Mouse (Mus musculus) MEL (cell line): ENCODE results near the gene Rprd2. TPM values are rescaled to one million over a fixed set of nuclear protein-coding genes. Genes with fewer than 3 reads are reported as not detected.

Experiments used
- DNase-seq: peaks from one replicate; pipeline ENCODE4 v3.0.0; 2011; ENCODE audit warnings: low read depth, low spot score
- H3K27ac ChIP-seq: 2 replicates; pipeline ENCODE4 v1.5.1; 2012; ENCODE audit warnings: low read depth, mild to moderate bottlenecking, control low read depth, low read length, moderate library complexity; ENCODE audit not compliant: control insufficient read depth
- H3K27me3 ChIP-seq, 2 experiments: fragments of 150-350 bp in 1 of 2; sonication (generic) in 1 of 2; 2 replicates each; pipeline ENCODE4 v1.6.1; 2012; ENCODE audit warnings: low read length in 2 of 2, mild to moderate bottlenecking in 2 of 2, improper control_type of control experiment in 1 of 2, moderate library complexity in 1 of 2; ENCODE audit not compliant: insufficient read depth in 2 of 2, control insufficient read depth in 1 of 2
- H3K36me3 ChIP-seq, 2 experiments: 2 replicates each; pipeline ENCODE4 v1.6.1; 2012 to 2014; ENCODE audit warnings: low read length in 2 of 2, improper control_type of control experiment in 1 of 2, inconsistent platforms in 1 of 2, mild to moderate bottlenecking in 1 of 2; ENCODE audit not compliant: insufficient read depth in 2 of 2, control insufficient read depth in 1 of 2
- H3K4me1 ChIP-seq, 2 experiments: fragments of 150-350 bp in 1 of 2; sonication (generic) in 1 of 2; 2 replicates each; pipeline ENCODE4 v1.6.1; 2012; ENCODE audit warnings: low read length in 2 of 2, improper control_type of control experiment in 1 of 2, mild to moderate bottlenecking in 1 of 2; ENCODE audit not compliant: insufficient read depth in 2 of 2, control insufficient read depth in 1 of 2
- H3K4me3 ChIP-seq, 2 experiments: fragments of 150-350 bp in 1 of 2; sonication (generic) in 1 of 2; 2 replicates each; pipeline ENCODE4 v1.5.1; 2012; ENCODE audit warnings: low read depth in 2 of 2, low read length in 2 of 2, mild to moderate bottlenecking in 2 of 2, moderate library complexity in 2 of 2, control low read depth in 1 of 2, improper control_type of control experiment in 1 of 2; ENCODE audit not compliant: control insufficient read depth in 1 of 2, insufficient read depth in 1 of 2
- H3K79me2 ChIP-seq: 2 replicates; pipeline ENCODE4 v1.6.1; 2012; ENCODE audit warnings: mild to moderate bottlenecking, low read length, moderate library complexity; ENCODE audit not compliant: control insufficient read depth, poor library complexity, insufficient read depth
- H3K9ac ChIP-seq: 2 replicates; pipeline ENCODE4 v1.6.1; 2012; ENCODE audit warnings: low read depth, mild to moderate bottlenecking, control low read depth, low read length, moderate library complexity; ENCODE audit not compliant: control insufficient read depth, poor library complexity, severe bottlenecking
- H3K9me3 ChIP-seq: fragments of 150-350 bp; sonication (generic); replicated peaks from 2 replicates; pipeline ENCODE4 v1.6.1; 2012; ENCODE audit warnings: mild to moderate bottlenecking, low read length, improper control_type of control experiment, moderate library complexity; ENCODE audit not compliant: insufficient read depth
- EP300 ChIP-seq, 2 experiments: IDR thresholded peaks; 2 replicates each; pipeline ENCODE4 v1.6.1; 2011; ENCODE audit warnings: improper control_type of control experiment in 2 of 2, low read length in 2 of 2, low read depth in 1 of 2, mild to moderate bottlenecking in 1 of 2
- ETS1 ChIP-seq: IDR thresholded peaks from 2 replicates; pipeline ENCODE4 v1.6.1; 2012; ENCODE audit warnings: low read depth, mild to moderate bottlenecking, inconsistent platforms, low read length, improper control_type of control experiment, moderate library complexity
- GABPA ChIP-seq: IDR thresholded peaks from 2 replicates; pipeline ENCODE4 v1.6.1; 2012; ENCODE audit warnings: low read depth, mild to moderate bottlenecking, inconsistent platforms, low read length, improper control_type of control experiment, moderate library complexity
- GATA1 ChIP-seq: IDR thresholded peaks from 2 replicates; pipeline ENCODE4 v1.6.1; 2011; ENCODE audit warnings: low read depth, low read length, improper control_type of control experiment
- MAZ ChIP-seq: IDR thresholded peaks from 2 replicates; pipeline ENCODE4 v1.6.1; 2012; ENCODE audit warnings: low read depth, mild to moderate bottlenecking, inconsistent platforms, low read length, improper control_type of control experiment
- MYC ChIP-seq: IDR thresholded peaks from 2 replicates; pipeline ENCODE4 v1.6.1; 2011; ENCODE audit warnings: low read depth, mild to moderate bottlenecking, low read length, improper control_type of control experiment, moderate library complexity
- POLR2A ChIP-seq, 2 experiments: IDR thresholded peaks; 2 replicates each; pipeline ENCODE4 v1.6.1; 2011 to 2012; ENCODE audit warnings: low read length in 2 of 2, mild to moderate bottlenecking in 2 of 2, control low read depth in 1 of 2, improper control_type of control experiment in 1 of 2, low read depth in 1 of 2, moderate library complexity in 1 of 2; ENCODE audit not compliant: control insufficient read depth in 1 of 2, insufficient read depth in 1 of 2, poor library complexity in 1 of 2
- POLR2AphosphoS2 ChIP-seq: IDR thresholded peaks from 2 replicates; pipeline ENCODE4 v1.6.1; 2011; ENCODE audit warnings: low read length, improper control_type of control experiment
- RAD21 ChIP-seq: IDR thresholded peaks from 2 replicates; pipeline ENCODE4 v1.6.1; 2011; ENCODE audit warnings: mild to moderate bottlenecking, low read depth, low read length, improper control_type of control experiment
- RCOR1 ChIP-seq: IDR thresholded peaks from 2 replicates; pipeline ENCODE4 v1.6.1; 2012; ENCODE audit warnings: low read depth, mild to moderate bottlenecking, inconsistent platforms, low read length, improper control_type of control experiment
- SIN3A ChIP-seq: IDR thresholded peaks from 2 replicates; pipeline ENCODE4 v1.6.1; 2012; ENCODE audit warnings: low read length, improper control_type of control experiment, inconsistent platforms
- SMC3 ChIP-seq: IDR thresholded peaks from 2 replicates; pipeline ENCODE4 v1.6.1; 2011; ENCODE audit warnings: low read depth, low read length, improper control_type of control experiment
- TCF12 ChIP-seq: IDR thresholded peaks from 2 replicates; pipeline ENCODE4 v1.6.1; 2014; ENCODE audit warnings: low read depth, mild to moderate bottlenecking, inconsistent platforms, low read length, improper control_type of control experiment, moderate library complexity
- ZMIZ1 ChIP-seq: IDR thresholded peaks from 2 replicates; pipeline ENCODE4 v1.6.1; 2012; ENCODE audit warnings: low read depth, mild to moderate bottlenecking, inconsistent platforms, low read length, improper control_type of control experiment, moderate library complexity
- polyA plus RNA-seq, 2 experiments: library from polyadenylated mRNA; stranded (reverse) in 1 of 2; unstranded in 1 of 2; fragments of >175 nt in 1 of 2; fragments of >200 nt in 1 of 2; gene quantifications; 2 replicates each; pipeline versions ENCODE4 v1.2.1 to v1.2.4; 2012; ENCODE audit warnings: low replicate concordance in 2 of 2, low read depth in 1 of 2; ENCODE audit not compliant: insufficient read length in 2 of 2, insufficient read depth in 1 of 2, missing spikeins in 1 of 2
- total RNA-seq: library from RNA; depleted of rRNA; stranded (reverse); fragments of 300-350 nt; gene quantifications from 2 replicates; pipeline ENCODE4 v1.2.3, GENCODE M21; 2012

Rprd2 gene
- total and polyA plus RNA-seq, 3 experiments = 16.3 to 42.0 (median 31.9) TPM

DNA sequence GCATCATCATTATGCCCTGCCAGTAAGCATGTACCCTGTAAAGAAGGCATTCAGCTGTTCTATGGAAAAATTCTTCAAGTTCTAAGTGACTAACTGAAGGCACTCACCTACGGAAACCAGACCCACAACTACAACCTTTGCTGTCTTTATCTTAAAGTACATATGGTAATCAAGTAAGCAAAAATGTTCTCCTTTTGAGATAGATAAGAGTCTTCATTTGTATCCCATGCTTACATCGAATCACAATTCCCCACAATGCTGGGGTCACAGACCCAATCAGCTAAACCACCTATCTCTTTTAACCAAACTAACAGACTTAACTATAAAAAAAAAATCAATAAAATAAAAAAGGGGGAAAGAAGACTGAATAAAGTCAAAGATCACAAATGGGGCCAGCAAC is 20.6 kb upstream of the Rprd2 start:
- TF ChIP-seq RCOR1 = peak; percentile 85; the same call in 1 of the 2 replicates
- TF ChIP-seq TCF12 = peak; percentile 64; the same call in 1 of the 2 replicates
- peak; percentile 73 for TF ChIP-seq GATA1
- TF ChIP-seq GABPA = no peak
- TF ChIP-seq MYC = peak; percentile 52; the same call in 1 of the 2 replicates
- TF ChIP-seq EP300 (IDR thresholded peaks at IDR 0.05; ENCODE audit: low read depth in 1 of 2, low read length in 2 of 2) = peak; percentile 60 to 81
- TF ChIP-seq POLR2A (IDR thresholded peaks at IDR 0.05; ENCODE audit: control insufficient read depth in 1 of 2, insufficient read depth in 1 of 2, low read depth in 1 of 2, low read length in 2 of 2, poor library complexity in 1 of 2) = no peak
- DNase-seq = peak; percentile 48
- H3K79me2 ChIP-seq = no peaks in the 10 kb centered on the region
- H3K27me3 ChIP-seq = no peaks in the 10 kb centered on the region
- no peak overlapping the region for H3K4me3 ChIP-seq
- peaks cover 29 to 81% of the 10 kb centered on the region in 2 experiments for H3K36me3 ChIP-seq
- H3K4me1 ChIP-seq = peaks cover 0 to 7% of the 10 kb centered on the region in 2 experiments; a peak in 3 of 4 replicates
- H3K9me3 ChIP-seq = no peaks in the 10 kb centered on the region
- H3K27ac ChIP-seq = 0 out of 2 replicates have a peak overlapping the region, but pooled peaks have one; percentile 17
- H3K9ac ChIP-seq = no peak overlapping the region

GRCm38 (mm10) chr3:95829053-95829452 is 10.4 kb upstream of the Rprd2 start:
- no peak for DNase-seq
- H3K9ac ChIP-seq = no peak overlapping the region
- no peaks in the 10 kb centered on the region for H3K9me3 ChIP-seq
- no peak overlapping the region for H3K27ac ChIP-seq
- peak; percentile 61; the same call in 1 of the 2 replicates for TF ChIP-seq POLR2AphosphoS2
- no peak for TF ChIP-seq ETS1
- no peak for TF ChIP-seq SIN3A
- no peak for TF ChIP-seq ZMIZ1
- TF ChIP-seq SMC3 = no peak
- TF ChIP-seq RCOR1 = no peak
- peak in 1 of 2 experiments; percentile 12; a peak in 1 of 4 replicates for TF ChIP-seq POLR2A (IDR thresholded peaks at IDR 0.05; ENCODE audit: control insufficient read depth in 1 of 2, insufficient read depth in 1 of 2, low read depth in 1 of 2, low read length in 2 of 2, poor library complexity in 1 of 2)
- H3K4me1 ChIP-seq = peaks cover 0 to 5% of the 10 kb centered on the region in 2 experiments; a peak in 2 of 4 replicates
- H3K27me3 ChIP-seq = no peaks in the 10 kb centered on the region
- H3K4me3 ChIP-seq = no peak overlapping the region
- H3K79me2 ChIP-seq = no peaks in the 10 kb centered on the region
- H3K36me3 ChIP-seq = peaks cover 9 to 52% of the 10 kb centered on the region in 2 experiments

DNA sequence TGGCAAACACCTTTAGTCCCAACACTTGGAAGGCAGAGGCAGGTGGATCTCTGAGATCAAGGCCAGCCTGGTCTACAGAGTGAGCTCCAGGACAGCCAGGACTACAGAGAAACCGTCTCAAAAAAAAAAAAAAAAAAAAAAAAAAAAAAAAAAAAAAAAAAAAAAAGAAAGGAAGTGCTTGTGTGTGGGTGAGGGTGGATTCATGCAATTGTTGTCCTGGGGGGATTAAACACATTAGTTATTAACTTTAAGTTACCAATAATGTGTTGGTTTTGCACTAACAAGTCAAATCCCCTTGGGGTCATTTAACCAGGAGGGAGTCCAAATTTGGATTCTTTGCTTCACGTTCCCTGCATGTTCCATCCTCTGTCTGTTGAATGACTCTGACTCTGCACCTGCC is 7.6 kb upstream of the Rprd2 start:
- TF ChIP-seq MAZ (no peak), ETS1 (no peak), RAD21 (no peak)
- TF ChIP-seq, all 39 proteins: peak for 0
- no peak for DNase-seq
- no peaks in the 10 kb centered on the region for H3K27me3 ChIP-seq
- no peak overlapping the region for H3K4me3 ChIP-seq
- no peak overlapping the region for H3K9ac ChIP-seq
- H3K36me3 ChIP-seq = peaks cover 12 to 29% of the 10 kb centered on the region in 2 experiments
- peaks cover 0 to 5% of the 10 kb centered on the region in 2 experiments; a peak in 3 of 4 replicates for H3K4me1 ChIP-seq
- no peak overlapping the region for H3K27ac ChIP-seq
- H3K9me3 ChIP-seq = no peaks in the 10 kb centered on the region
- no peaks in the 10 kb centered on the region for H3K79me2 ChIP-seq
